Mouse (Mus musculus) cerebellum, postnatal 14 days (tissue): ENCODE results near the gene Igsf8.
A peak's percentile ranks its signal among the peaks of the same experiment; 100 is the strongest.

Experiments used
- DNase-seq, 2 experiments: peaks; one replicate each; pipeline ENCODE4 v3.0.0; 2021; ENCODE audit warnings: mixed read lengths in 2 of 2

Igsf8 gene

DNA sequence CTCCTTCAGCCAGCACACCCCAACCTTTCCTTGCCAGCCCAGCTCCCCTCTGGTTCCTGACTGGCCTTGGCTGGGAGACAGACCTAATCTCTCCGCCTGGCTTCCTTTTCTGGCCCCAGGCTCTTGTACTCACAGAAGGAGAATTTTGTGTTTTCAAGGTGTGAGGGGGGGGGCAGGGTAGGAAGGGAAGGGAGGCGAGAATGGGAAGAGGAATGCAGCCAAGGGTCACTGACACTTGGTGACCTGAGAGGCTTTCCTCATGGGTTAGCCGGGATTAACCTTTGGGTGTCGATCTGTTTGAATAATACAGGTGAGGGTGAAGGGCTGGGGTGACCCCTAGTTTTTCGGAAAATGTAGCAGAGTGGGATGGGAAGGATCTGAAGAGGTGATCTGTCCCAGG lies 12.7 kb downstream of the Igsf8 start:
- peak; percentile 29 to 35 for DNase-seq

DNA sequence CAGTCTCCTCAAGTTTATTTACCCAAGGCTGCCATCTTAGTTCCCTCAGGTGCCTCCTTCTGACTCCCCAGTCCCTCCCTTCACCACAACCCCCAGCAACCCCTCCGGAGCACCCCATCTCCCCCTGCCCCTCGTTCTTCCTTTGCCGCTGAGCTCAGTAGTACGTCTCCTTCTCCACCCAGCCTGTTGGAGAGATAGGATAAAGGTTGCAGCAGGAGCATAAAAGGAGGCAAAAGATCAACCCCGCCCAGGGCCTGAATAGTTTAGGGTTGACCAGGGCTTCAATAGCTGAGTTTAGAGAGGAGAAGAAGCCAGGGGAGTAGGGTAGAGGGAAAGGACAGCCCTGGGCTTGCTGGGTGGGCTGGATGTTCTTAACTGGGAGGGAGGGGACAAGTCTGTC lies 13.1 kb downstream of the Igsf8 start:
- DNase-seq = no peak

GRCm38 (mm10) chr1:172277172-172277571 lies 15.7 kb downstream of the Igsf8 start:
- DNase-seq = no peak

- DNase-seq = no peak
Observed at GRCm38 (mm10) chr1:172278328-172278727, 16.9 kb downstream of the Igsf8 start.

- DNase-seq = no peak
Observed at GRCm38 (mm10) chr1:172279768-172280509, 18.5 kb downstream of the Igsf8 start.

GRCm38 (mm10) chr1:172281522-172282254 lies 20.2 kb downstream of the Igsf8 start:
- no peak for DNase-seq

DNA sequence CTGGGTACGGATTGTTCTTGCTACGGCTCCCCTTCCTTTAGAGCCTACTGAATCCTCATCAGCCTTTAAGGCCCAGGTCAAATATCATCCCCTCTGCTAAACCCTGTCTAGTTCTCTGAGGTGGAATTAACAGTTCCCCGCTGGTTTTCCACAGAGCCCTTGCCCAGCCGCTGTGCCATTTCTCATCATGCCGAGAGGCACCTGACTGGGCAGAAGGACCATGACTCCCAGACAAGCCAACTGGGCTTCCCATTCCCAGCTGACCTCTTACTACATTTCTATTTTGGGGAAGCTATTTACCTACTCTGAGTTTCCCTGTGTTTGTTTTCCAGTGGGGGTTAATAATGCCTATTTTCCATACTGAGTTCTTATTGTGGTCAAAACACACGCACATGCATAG lies 21.6 kb downstream of the Igsf8 start:
- peak in 1 of 2 experiments; percentile 36 for DNase-seq

DNA sequence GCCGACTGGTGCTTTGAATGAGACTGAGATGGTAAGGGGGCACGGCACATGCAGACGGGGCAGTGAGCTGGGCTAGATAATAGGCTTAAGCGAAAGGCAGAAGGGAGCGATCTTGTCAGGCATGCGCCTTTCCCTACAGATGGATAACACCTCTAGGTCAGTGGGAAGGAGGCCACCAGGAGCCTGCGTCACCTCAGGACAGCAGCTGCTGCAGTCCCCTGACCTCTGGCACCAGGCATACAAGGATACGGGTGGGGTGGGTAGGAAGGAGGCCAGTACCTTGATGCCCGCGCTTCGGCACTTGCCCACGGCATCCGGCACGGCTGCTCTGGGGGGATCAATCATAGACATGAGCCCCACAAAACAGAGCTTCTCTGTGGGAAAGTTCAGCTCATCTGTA lies 22.8 kb downstream of the Igsf8 start:
- no peak for DNase-seq

GRCm38 (mm10) chr1:172286740-172287139 lies 25.3 kb downstream of the Igsf8 start:
- DNase-seq = no peak

- DNase-seq = no peak
Observed at GRCm38 (mm10) chr1:172288900-172289616, 27.6 kb downstream of the Igsf8 start.

- no peak for DNase-seq
Observed at GRCm38 (mm10) chr1:172289617-172289946, 28.1 kb downstream of the Igsf8 start.

DNA sequence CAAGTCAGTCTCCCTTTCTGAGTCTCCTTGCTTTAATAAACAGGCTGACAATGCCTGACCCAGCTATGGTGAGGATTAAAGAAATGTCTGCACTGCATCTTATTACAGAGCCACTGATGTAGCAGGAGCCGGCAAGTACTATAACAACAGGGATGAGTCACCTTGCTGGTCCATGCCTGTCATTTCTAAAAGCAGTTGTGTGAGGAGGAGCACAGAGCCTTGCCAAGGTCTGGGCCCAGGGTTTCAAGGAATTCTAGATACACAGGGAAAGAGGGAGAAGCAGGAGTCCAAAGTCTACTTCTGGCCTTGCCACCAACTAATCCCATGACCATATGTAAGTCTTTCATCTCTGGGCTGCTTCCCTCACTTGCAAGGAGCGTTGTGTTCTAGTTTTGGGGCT lies 31.4 kb downstream of the Igsf8 start:
- no peak for DNase-seq

DNA sequence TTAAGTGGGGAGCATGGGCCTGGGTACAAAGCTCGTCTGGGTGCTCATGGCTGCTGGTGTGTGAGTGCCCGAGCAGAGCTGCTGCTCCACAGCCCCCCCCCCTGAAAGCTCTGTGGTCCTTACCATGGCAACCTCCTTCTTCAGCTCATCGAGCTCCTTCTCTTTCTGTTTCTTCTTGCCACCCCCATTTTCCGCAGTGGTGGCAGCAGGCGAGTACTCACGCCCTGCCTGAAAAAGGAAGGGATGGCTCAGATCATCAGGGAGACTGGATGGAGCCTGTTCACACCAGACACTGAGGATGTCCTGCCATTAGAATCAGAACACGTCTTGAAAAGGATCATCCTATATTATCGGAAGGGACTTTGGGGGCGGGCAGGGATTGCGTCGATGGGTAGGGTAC lies 32.0 kb downstream of the Igsf8 start:
- no peak for DNase-seq

DNA sequence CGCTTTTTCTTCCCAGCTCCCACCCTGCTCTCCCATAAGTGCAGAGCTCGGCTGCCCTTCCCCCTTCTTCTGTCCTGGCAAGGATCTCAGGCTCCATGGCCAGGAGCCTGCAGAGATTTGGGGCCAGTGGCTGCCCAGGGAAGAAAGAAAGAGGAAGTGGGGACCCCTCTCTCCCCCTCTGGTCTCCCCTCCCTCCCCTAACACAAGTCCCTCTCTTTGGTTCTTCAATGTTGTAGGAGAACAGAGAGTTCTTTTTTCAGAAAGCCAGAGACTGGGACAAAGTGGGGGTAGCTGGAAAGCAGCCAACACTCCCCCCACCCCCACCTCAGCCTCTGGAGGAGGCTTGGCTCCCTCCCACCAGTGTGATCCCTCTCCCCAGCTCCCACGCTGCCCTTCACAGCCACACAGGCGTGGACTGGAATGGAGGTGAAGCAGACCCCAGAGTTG lies 34.3 kb downstream of the Igsf8 start:
- peak; percentile 44 to 52 for DNase-seq

GRCm38 (mm10) chr1:172296816-172297510 lies 35.5 kb downstream of the Igsf8 start:
- DNase-seq = peak; percentile 41 to 60

DNA sequence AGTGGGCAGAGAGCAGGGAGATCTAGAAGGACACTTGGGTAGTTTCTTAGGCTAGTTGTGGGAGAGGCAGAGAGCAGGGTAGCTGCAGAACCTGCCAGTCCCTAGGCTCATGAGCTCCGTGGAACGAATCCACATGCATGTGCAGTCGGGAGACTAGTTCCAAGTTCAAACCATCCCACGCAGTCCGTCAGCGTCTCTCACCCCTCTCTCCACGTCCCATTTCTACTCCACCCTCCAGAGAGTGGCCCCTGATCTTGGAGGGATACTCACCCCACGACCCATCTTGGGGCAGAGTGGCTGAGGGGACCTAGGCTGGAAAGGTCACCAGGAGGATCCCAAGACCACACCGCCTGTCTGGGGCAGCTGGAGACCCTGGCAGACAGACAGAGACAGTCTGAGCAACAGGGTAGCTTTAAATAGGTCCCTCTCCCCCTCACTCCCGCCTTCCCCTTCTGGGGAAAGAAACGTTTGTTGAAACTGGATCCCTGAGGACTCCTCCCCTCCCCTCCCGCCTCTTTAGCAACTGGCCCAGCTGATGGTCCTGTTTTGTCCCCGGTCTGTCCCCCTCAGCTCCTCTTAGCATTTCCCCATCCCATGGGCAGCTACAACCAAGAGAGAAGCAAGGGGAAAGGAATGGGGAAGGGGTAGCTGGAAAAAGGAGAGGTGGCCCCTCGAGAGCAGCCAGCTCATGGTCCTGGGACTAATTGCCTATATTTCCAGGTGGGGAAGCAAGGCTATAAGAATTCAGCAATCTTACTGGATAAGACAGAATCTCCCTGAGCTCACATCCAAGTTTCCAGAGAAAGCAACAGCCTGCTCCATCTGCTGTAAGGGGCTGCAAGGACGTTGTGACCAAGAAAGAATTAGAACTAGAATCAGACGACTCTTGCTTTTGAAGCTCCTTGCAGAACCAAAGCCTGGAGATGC lies 36.4 kb downstream of the Igsf8 start, which contains the start of gene Atp1a2:
Gene Atp1a2 (minus strand): TSS at position 454 of the 927 bp plus-strand sequence.
- peak; percentile 30 to 36 for DNase-seq

GRCm38 (mm10) chr1:172299528-172299927 lies 38.1 kb downstream of the Igsf8 start:
- DNase-seq = no peak

DNA sequence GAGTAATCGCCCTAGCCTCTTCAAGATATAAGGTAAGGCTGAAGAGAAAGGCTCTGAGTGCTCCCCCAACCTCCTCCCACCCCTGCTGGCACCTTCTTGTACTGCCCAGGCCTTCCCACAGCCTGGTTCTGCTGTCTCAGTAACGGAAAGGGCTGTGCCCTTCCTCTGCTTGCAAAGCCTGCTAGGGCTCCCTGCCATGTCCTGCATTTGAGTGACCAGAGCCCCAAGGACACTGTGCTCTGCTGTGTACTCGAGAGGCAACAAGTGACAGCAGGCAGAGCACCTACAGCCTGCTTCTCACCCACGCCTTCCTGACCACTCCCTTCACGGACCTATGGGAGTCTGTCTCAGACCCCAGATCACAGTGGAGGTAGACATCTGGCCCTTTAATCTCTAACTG lies 38.8 kb downstream of the Igsf8 start:
- no peak for DNase-seq

DNA sequence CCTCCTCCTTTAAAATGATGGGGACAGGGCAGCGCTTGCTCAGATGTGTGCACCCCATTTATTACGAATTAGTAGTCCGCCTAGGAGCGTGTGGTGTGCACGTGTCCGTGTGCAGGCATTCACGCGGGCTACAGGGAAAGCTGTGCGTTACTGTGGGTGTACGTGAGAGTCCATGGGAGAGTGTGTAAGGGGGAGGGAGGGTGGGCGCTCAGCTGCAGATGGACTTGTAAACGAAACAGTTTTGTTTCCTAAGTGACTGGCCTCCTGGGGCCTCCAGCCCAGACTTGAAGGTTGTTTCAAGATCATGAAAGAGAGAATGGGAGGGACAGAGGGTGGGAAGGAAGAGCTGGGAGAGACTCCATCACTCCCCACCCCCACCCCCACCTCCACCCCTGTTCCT lies 39.7 kb downstream of the Igsf8 start:
- DNase-seq = no peak

DNA sequence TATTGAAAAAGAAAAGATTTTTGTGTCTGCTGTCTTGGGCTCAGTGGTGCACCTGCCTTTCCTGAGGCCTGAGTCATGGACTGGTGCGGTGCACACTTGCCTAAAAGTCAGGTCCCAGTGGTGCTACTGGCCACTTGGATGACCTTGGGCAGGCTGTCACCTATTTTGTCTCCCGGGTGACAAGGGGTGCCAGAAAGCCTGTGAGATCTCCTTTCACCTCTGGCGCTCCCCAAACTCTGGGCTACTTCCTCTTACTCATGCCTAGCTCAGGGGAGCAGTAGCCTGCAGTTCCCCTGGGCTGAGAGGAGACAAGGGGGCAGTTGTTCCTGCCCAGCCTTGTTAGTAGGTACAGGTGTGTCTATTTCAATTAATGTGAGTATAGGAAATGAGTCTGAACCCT lies 40.9 kb downstream of the Igsf8 start:
- DNase-seq = no peak

DNA sequence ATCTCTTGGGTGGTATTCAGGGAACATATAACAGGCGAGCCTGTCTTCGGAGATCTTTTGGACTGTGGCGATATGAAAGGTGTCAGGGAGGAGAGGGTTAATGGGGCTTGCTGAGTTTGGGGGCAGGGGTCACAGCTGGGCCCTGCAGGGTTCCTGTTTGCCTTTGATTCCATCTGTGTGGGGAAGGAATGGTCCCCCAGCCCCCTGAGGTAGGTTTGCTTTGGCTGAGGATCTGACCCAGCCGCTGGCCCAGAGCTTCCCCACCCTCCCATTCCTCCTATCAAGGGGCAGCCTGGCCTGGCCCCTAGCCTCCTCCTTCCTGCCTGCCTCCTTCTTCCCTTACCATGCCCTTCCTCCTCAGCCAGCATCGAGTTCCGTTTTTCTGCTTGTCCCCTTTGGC lies 41.4 kb downstream of the Igsf8 start:
- no peak for DNase-seq

- no peak for DNase-seq
Observed at GRCm38 (mm10) chr1:172304443-172304842, 43.0 kb downstream of the Igsf8 start.
